Mouse (Mus musculus) hindbrain, postnatal 0 days (tissue): ENCODE results near the gene Slc1a7. TPM values are rescaled to one million over a fixed set of nuclear protein-coding genes. Genes with fewer than 3 reads are reported as not detected.
A peak's percentile ranks its signal among the peaks of the same experiment; 100 is the strongest.

Experiments used
- ATAC-seq: fragments of 200-750 bp; cut with Nextera tagmentation; 2 replicates; pipeline ENCODE4 v1.8.0; 2017; ENCODE audit warnings: mild to moderate bottlenecking, moderate TSS enrichment, moderate library complexity
- DNase-seq: peaks from one replicate; pipeline ENCODE4 v3.0.0-alpha.2; 2015; ENCODE audit warnings: low spot score
- H3K27ac ChIP-seq: fragments of 300-500 bp; sonication (generic); 2 replicates; pipeline ENCODE4 v1.5.1; 2014; ENCODE audit warnings: mild to moderate bottlenecking
- H3K27me3 ChIP-seq: fragments of 300-500 bp; sonication (generic); 2 replicates; pipeline ENCODE4 v1.6.1; 2014; ENCODE audit warnings: low read length, mixed read lengths; ENCODE audit not compliant: insufficient read depth
- H3K36me3 ChIP-seq: fragments of 300-500 bp; sonication (generic); 2 replicates; pipeline ENCODE4 v1.6.1; 2014; ENCODE audit warnings: low read length, mixed read lengths; ENCODE audit not compliant: insufficient read depth
- H3K4me1 ChIP-seq: fragments of 300-500 bp; sonication (generic); 2 replicates; pipeline ENCODE4 v1.6.1; 2014; ENCODE audit warnings: antibody characterized with exemption, low read length, mixed read lengths; ENCODE audit not compliant: insufficient read depth
- H3K4me2 ChIP-seq: fragments of 300-500 bp; sonication (generic); 2 replicates; pipeline ENCODE4 v1.6.1; 2014; ENCODE audit warnings: low read depth, mild to moderate bottlenecking, low read length, moderate library complexity, mixed read lengths
- H3K4me3 ChIP-seq: fragments of 300-500 bp; sonication (generic); 2 replicates; pipeline ENCODE4 v1.5.1; 2014; ENCODE audit warnings: low read length
- H3K9ac ChIP-seq: fragments of 300-500 bp; sonication (generic); replicated peaks from 2 replicates; pipeline ENCODE4 v1.6.1; 2014; ENCODE audit warnings: mild to moderate bottlenecking, low read length, moderate library complexity, mixed read lengths
- H3K9me3 ChIP-seq: fragments of 300-500 bp; sonication (generic); 2 replicates; pipeline ENCODE4 v1.6.1; 2016; ENCODE audit warnings: low read length, mixed read lengths
- CTCF ChIP-seq: IDR thresholded peaks from 2 replicates; pipeline ENCODE4 v1.5.1; 2016; ENCODE audit warnings: antibody characterized with exemption, control low read depth, low read depth
- WGBS: fragments of 180-500 bp; shearing (Covaris S2); extraction: QIAGEN DNeasy Blood & Tissue Kit; methylation state at CpG from one replicate; pipeline ENCODE4 v1.1.7; 2014; 5-methylcytosine and 5-hydroxymethylcytosine counted together
- polyA plus RNA-seq: library from polyadenylated mRNA; unstranded; fragments of >200 nt; fragmentation: Nextera tagmentation; extraction: Ambion mirVana; gene quantifications from 2 replicates; pipeline ENCODE4 v1.2.1, GENCODE M21; 2015
- total RNA-seq: library from RNA; depleted of rRNA; stranded (reverse); fragments of >200 nt; gene quantifications from 2 replicates; pipeline ENCODE4 v1.2.3, GENCODE M21; 2014

Slc1a7 gene
- total and polyA plus RNA-seq, 2 experiments from 2014 or later, result 0.05 TPM; not detected in 1

- Histone ChIP-seq H3K4me3 (no peak overlapping the region), H3K36me3 (no peaks in the 10 kb centered on the region), H3K4me1 (0 out of 2 replicates have a peak, but pooled peaks cover 3% of the 10 kb centered on the region), H3K9me3 (no peaks in the 10 kb centered on the region), H3K9ac (no peak overlapping the region), H3K4me2 (no peak overlapping the region), H3K27ac (no peak overlapping the region), H3K27me3 (no peaks in the 10 kb centered on the region)
- no peak for TF ChIP-seq CTCF
- DNase-seq (no peak), ATAC-seq (no peak)
- 86% methylated on average over 7 of the region's 7 CpGs for WGBS
These were observed 49.7 kb downstream of the Slc1a7 start for GRCm38 (mm10) chr4:108017839-108018238.

DNA sequence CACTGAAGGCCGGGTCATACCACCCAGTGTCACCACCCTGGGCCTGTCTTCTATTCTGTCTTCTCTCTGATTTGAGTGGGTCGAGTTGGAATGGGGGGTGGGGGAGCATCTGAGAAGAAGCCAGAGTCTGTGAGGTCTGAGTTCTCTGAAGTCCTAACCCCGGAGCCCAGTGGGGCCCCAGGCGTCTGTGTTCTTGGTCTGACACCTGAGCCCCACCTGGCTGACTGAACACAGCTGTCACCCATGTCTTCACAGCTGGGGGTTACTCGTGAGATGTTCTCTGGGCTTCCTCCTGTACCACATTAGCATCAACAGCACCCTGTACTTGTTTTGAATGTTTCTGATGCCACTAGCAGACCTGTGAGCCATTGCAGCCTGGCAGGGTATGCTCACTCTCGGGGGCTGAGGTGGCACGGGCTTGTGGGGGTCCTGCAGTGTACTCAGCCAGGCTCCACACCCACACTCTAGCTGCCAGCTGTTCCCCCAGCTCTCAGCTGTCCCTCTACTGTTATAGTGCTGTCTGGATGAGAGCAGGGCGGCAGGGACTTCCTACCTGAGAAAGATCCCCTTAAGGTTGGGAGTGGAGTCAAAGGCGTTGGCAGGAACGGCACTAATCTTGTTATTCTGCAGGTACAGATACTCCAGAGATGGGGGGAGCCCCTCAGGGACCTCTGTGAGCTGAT, 50.2 kb downstream of the Slc1a7 start:
- H3K27me3 ChIP-seq, result no peaks in the 10 kb centered on the region
- no peaks in the 10 kb centered on the region for H3K9me3 ChIP-seq
- 0 out of 2 replicates have a peak, but pooled peaks cover 3% of the 10 kb centered on the region for H3K4me1 ChIP-seq
- no peaks in the 10 kb centered on the region for H3K36me3 ChIP-seq
- no peak overlapping the region for H3K9ac ChIP-seq
- H3K4me2 ChIP-seq, result no peak overlapping the region
- no peak for TF ChIP-seq CTCF
- DNase-seq (no peak), ATAC-seq (no peak)
- H3K27ac ChIP-seq, result no peak overlapping the region
- H3K4me3 ChIP-seq, result no peak overlapping the region
- WGBS, result 55% methylated on average over 10 of the region's 10 CpGs

DNA sequence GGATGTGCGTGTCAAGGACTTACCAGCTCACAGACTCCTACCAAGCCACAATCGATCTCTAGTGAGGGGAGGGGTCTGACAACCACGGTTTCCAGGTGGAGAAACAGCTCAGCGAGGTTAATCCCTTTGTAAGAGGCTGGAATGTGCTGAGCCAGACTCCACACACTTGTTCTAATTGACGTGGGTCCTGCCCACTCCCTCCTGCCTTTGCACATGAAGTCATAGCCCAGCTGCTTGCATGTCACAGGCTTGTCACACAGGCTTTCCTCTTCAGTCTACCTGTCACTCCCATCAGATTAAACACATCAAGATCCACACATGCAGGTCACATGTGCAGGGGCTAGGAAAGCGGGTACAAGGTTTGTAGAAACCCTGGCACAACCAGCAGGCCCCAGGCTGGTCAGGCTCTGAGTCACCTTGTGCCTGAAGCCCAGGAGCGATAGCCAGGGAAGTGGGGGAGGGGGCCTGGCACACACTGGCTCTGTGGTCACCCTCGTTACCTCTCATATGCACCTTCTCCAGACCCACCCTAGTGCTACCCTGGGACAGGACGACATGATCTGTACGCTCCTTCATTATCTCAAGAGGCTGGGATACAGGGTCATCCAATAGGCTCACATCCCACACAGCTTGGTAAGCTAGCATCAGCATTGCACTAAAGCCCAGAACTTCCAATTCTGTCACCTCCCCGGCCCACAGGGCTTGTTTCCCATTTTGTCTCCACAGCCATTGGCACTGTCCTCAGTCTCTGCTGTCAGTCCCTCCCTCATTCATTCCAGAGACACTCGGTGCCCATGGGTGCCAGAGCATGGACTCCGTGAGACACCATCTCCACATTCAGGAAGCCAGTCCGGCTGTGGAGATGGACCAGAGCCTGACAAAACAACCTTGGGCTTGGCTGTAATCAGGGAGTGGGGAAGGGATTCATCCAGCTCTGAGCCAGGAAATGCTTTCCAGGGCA, 51.1 kb downstream of the Slc1a7 start:
- no peak for TF ChIP-seq CTCF
- ATAC-seq, result peak; percentile 28

DNA sequence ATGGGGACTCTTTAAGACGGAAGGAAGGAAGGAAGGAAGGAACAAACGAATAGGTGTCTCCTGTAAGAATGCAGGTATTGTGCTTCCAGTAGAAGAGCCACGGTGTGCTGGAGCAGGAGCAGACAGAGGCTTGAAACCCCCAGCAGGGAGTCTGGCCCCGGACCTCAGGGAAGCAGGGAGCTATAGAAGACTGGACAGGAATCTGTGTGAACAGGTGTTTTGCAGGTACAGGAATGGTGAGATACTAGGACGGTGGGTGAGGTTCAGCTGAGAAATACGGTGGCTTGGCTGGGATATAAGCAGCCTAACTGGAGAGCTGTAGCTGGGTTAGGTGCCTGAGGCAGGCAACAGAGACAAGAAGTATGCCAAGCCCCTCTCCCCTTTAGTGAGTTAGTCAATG, 52.0 kb downstream of the Slc1a7 start:
- Histone ChIP-seq H3K9ac (no peak overlapping the region), H3K4me3 (no peak overlapping the region), H3K27ac (no peak overlapping the region), H3K4me2 (no peak overlapping the region), H3K27me3 (no peaks in the 10 kb centered on the region), H3K9me3 (no peaks in the 10 kb centered on the region), H3K4me1 (0 out of 2 replicates have a peak, but pooled peaks cover 3% of the 10 kb centered on the region), H3K36me3 (no peaks in the 10 kb centered on the region)
- no peak for TF ChIP-seq CTCF
- no peak for DNase-seq
- no peak for ATAC-seq
- WGBS, result 79% methylated on average over 6 of the region's 6 CpGs

More for the DNA sequence above, 51.1 kb downstream of the Slc1a7 start:
- Histone ChIP-seq H3K4me1 (0 out of 2 replicates have a peak, but pooled peaks cover 3% of the 10 kb centered on the region), H3K27me3 (no peaks in the 10 kb centered on the region), H3K36me3 (no peaks in the 10 kb centered on the region), H3K4me2 (no peak overlapping the region), H3K9ac (no peak overlapping the region), H3K9me3 (no peaks in the 10 kb centered on the region), H3K4me3 (no peak overlapping the region), H3K27ac (no peak overlapping the region)
- WGBS, result 49% methylated on average over 14 of the region's 14 CpGs
- no peak for DNase-seq

GRCm38 (mm10) chr4:108023186-108023585, 55.1 kb downstream of the Slc1a7 start:
- DNase-seq (no peak), ATAC-seq (no peak)
- WGBS, result 90% methylated on average over 4 of the region's 4 CpGs
- no peak overlapping the region for H3K4me2 ChIP-seq
- H3K4me1 ChIP-seq, result 0 out of 2 replicates have a peak, but pooled peaks cover 3% of the 10 kb centered on the region
- no peaks in the 10 kb centered on the region for H3K27me3 ChIP-seq
- H3K36me3 ChIP-seq, result no peaks in the 10 kb centered on the region
- no peaks in the 10 kb centered on the region for H3K9me3 ChIP-seq
- H3K27ac ChIP-seq, result no peak overlapping the region
- H3K4me3 ChIP-seq, result no peak overlapping the region
- no peak overlapping the region for H3K9ac ChIP-seq
- TF ChIP-seq CTCF, result no peak

DNA sequence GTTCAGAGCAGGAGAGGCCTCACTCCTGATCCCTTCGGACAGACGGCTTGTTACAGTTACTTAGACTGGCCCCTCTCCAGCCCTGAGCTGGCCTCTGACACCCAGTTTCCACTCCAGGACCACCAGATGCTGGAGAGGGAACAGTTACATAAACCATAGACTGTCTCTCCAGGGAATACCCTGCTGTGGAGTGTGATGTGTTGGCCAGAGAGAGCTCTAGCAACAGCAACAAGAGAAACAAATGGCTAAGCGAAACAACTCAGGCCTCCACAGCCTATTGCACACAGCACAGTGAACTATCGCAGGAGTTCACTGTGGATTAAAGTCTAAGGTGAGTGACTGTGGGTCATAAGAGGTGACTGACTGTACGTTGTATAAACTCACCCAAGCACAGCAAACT, 56.5 kb downstream of the Slc1a7 start:
- TF ChIP-seq CTCF, result no peak
- 75% methylated on average over 5 of the region's 5 CpGs for WGBS
- Histone ChIP-seq H3K36me3 (no peaks in the 10 kb centered on the region), H3K27me3 (0 out of 2 replicates have a peak, but pooled peaks cover under 1% of the 10 kb centered on the region), H3K4me1 (0 out of 2 replicates have a peak, but pooled peaks cover 3% of the 10 kb centered on the region), H3K27ac (no peak overlapping the region), H3K9ac (no peak overlapping the region), H3K4me3 (no peak overlapping the region), H3K4me2 (no peak overlapping the region), H3K9me3 (no peaks in the 10 kb centered on the region)
- no peak for DNase-seq
- ATAC-seq, result no peak
